Mouse (Mus musculus) limb, embryonic 11.5 days (tissue): ENCODE data around the gene Olfr694. TPM values are rescaled to one million over a fixed set of nuclear protein-coding genes. Genes with fewer than 3 reads are reported as not detected.
"Not testable (repeated sequence)": the region's sequence is repeated elsewhere in the genome, so short reads cannot be mapped to it uniquely, and the experiment has no call there.

Experiments
- ATAC-seq: fragments of 200-750 bp; cut with Nextera tagmentation; 2 replicates; pipeline ENCODE4 v1.8.0; 2017; ENCODE audit warnings: low read depth; ENCODE audit not compliant: insufficient number of reproducible peaks, low FRiP score, low TSS enrichment
- DNase-seq: peaks from one replicate; pipeline ENCODE4 v3.0.0-alpha.2; 2015; ENCODE audit warnings: low spot score
- H3K27ac ChIP-seq: fragments of 300-500 bp; sonication (generic); replicated peaks from 2 replicates; pipeline ENCODE4 v1.5.1; 2014; ENCODE audit warnings: low read depth, mild to moderate bottlenecking, low read length
- H3K27me3 ChIP-seq: fragments of 300-500 bp; sonication (generic); 2 replicates; pipeline ENCODE4 v1.6.1; 2014; ENCODE audit warnings: mild to moderate bottlenecking, low read length, mixed read lengths; ENCODE audit not compliant: control insufficient read depth, insufficient read depth
- H3K36me3 ChIP-seq: fragments of 300-500 bp; sonication (generic); 2 replicates; pipeline ENCODE4 v1.6.1; 2014; ENCODE audit warnings: mild to moderate bottlenecking, low read length, moderate library complexity, mixed read lengths; ENCODE audit not compliant: control insufficient read depth, insufficient read depth
- H3K4me1 ChIP-seq: fragments of 300-500 bp; sonication (generic); 2 replicates; pipeline ENCODE4 v1.6.1; 2014; ENCODE audit warnings: low read length, mixed read lengths; ENCODE audit not compliant: control insufficient read depth, insufficient read depth
- H3K4me2 ChIP-seq: fragments of 300-500 bp; sonication (generic); 2 replicates; pipeline ENCODE4 v1.6.1; 2014; ENCODE audit warnings: low read depth, mild to moderate bottlenecking, moderate library complexity; ENCODE audit not compliant: severe bottlenecking
- H3K4me3 ChIP-seq: fragments of 300-500 bp; sonication (generic); 2 replicates; pipeline ENCODE4 v1.5.1; 2014; ENCODE audit warnings: low read depth, low read length
- H3K9ac ChIP-seq: fragments of 300-500 bp; sonication (generic); 2 replicates; pipeline ENCODE4 v1.6.1; 2014; ENCODE audit warnings: mild to moderate bottlenecking, low read length
- H3K9me3 ChIP-seq: fragments of 300-500 bp; sonication (generic); 2 replicates; pipeline ENCODE4 v1.6.1; 2016; ENCODE audit warnings: low read length; ENCODE audit not compliant: control insufficient read depth
- WGBS: fragments of 180-500 bp; shearing (Covaris S2); extraction: QIAGEN DNeasy Blood & Tissue Kit; methylation state at CpG from one replicate; pipeline ENCODE4 v1.1.7; 2014; 5-methylcytosine and 5-hydroxymethylcytosine counted together
- polyA plus RNA-seq: library from polyadenylated mRNA; unstranded; fragments of >200 nt; fragmentation: Nextera tagmentation; extraction: Ambion mirVana; gene quantifications from 2 replicates; pipeline ENCODE4 v1.2.1, GENCODE M21; 2014

The Olfr694 gene
- polyA plus RNA-seq = not detected in 2 replicates

DNA sequence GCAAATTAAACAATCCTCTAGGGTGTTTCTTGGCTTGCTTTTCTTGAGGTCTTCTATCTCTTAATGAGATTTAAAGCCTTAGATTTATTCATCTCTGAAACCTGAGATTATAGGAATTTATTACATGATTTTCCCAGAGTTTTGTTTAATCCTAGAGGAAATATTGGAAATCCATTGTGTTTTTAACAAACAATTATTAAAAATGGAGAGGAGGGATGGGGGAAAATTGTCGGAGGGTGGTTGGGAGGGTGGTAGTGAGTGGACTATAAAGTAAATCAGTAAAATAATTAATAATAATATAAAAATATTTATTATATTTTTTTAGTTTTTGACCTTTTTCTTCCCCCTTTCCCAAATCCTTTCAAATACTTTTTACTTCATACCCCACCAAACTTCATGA, at the start of gene Olfr694:
TSS of gene Olfr694 (minus strand) at position 101 of the 400 bp plus-strand sequence.
- ATAC-seq = no peak
- no peak within 1 kb of the TSS for H3K9ac ChIP-seq
- no peak within 1 kb of the TSS for H3K27ac ChIP-seq
- no peak within 1 kb of the TSS for H3K4me2 ChIP-seq
- H3K27me3 ChIP-seq = no peaks in the 10 kb centered on the region
- H3K9me3 ChIP-seq = no peaks in the 10 kb centered on the region
- 95% methylated on average over 1 of the region's 1 CpGs for WGBS
- no peaks in the 10 kb centered on the region for H3K36me3 ChIP-seq
- no peaks in the 10 kb centered on the region for H3K4me1 ChIP-seq
- no peak within 1 kb of the TSS for H3K4me3 ChIP-seq
- no peak for DNase-seq

- Histone ChIP-seq H3K9me3 (no peaks in the 10 kb centered on the region), H3K4me2 (no peak overlapping the region)
- ATAC-seq = no peak
Observed at GRCm38 (mm10) chr7:106737028-106737427, 45.4 kb upstream of the Olfr694 start.

GRCm38 (mm10) chr7:106733717-106734116, 42.1 kb upstream of the Olfr694 start:
- Histone ChIP-seq H3K4me1 (no peaks in the 10 kb centered on the region), H3K27ac (no peak overlapping the region), H3K4me3 (no peak overlapping the region), H3K27me3 (no peaks in the 10 kb centered on the region), H3K9ac (no peak overlapping the region), H3K9me3 (no peaks in the 10 kb centered on the region), H3K4me2 (no peak overlapping the region), H3K36me3 (no peaks in the 10 kb centered on the region)
- ATAC-seq = no peak
- 32% methylated on average over 2 of the region's 2 CpGs for WGBS
- no peak for DNase-seq

More at GRCm38 (mm10) chr7:106737028-106737427, 45.4 kb upstream of the Olfr694 start:
- H3K9ac ChIP-seq = no peak overlapping the region
- no peaks in the 10 kb centered on the region for H3K36me3 ChIP-seq
- DNase-seq = no peak
- H3K4me3 ChIP-seq = no peak overlapping the region
- no peaks in the 10 kb centered on the region for H3K4me1 ChIP-seq
- H3K27me3 ChIP-seq = no peaks in the 10 kb centered on the region
- H3K27ac ChIP-seq = no peak overlapping the region

- not testable (repeated sequence) for H3K36me3 ChIP-seq, ATAC-seq, H3K4me2 ChIP-seq, H3K4me1 ChIP-seq, H3K9me3 ChIP-seq, H3K27ac ChIP-seq, H3K9ac ChIP-seq, H3K4me3 ChIP-seq, DNase-seq, H3K27me3 ChIP-seq
- 90% methylated on average over 2 of the region's 2 CpGs for WGBS
Observed at GRCm38 (mm10) chr7:106725654-106726053, 34.0 kb upstream of the Olfr694 start.

- no peak within 1 kb of the TSS for H3K9ac ChIP-seq
- no peak within 1 kb of the TSS for H3K4me3 ChIP-seq
- no peak for ATAC-seq
- no peaks in the 10 kb centered on the region for H3K9me3 ChIP-seq
- DNase-seq = no peak
- H3K4me1 ChIP-seq = no peaks in the 10 kb centered on the region
- H3K36me3 ChIP-seq = no peaks in the 10 kb centered on the region
- no peak within 1 kb of the TSS for H3K27ac ChIP-seq
- H3K27me3 ChIP-seq = no peaks in the 10 kb centered on the region
- no peak within 1 kb of the TSS for H3K4me2 ChIP-seq
Observed at GRCm38 (mm10) chr7:106716296-106716695, 24.7 kb upstream of the Olfr694 start, which contains the start of gene Olfr695. Olfr695 (minus strand) TSS chr7:106716396.

DNA sequence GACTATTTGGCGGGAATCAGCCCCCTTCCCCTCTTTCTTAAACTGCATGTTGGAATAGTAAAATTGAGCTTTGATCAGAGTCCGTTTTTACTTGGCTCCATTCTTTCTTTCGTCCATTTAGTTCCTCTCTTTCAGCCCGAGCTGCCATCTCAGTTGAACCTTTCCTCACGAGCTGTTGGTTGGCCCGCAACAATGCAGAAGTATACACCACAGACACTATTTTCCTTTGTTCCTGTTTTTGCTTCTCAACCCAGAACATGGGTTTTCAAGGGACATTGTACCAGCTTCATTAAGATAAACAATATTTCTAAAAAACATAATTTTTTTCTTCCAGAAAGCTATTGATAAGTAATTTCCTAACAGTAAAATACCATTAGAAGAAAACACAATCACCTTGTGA, 19.8 kb upstream of the Olfr694 start:
- ATAC-seq (no peak), DNase-seq (no peak)
- WGBS = 90% methylated on average over 6 of the region's 6 CpGs
- no peaks in the 10 kb centered on the region for H3K9me3 ChIP-seq
- H3K27ac ChIP-seq = no peak overlapping the region
- H3K4me3 ChIP-seq = no peak overlapping the region
- no peaks in the 10 kb centered on the region for H3K4me1 ChIP-seq
- H3K9ac ChIP-seq = no peak overlapping the region
- no peaks in the 10 kb centered on the region for H3K36me3 ChIP-seq
- no peaks in the 10 kb centered on the region for H3K27me3 ChIP-seq
- H3K4me2 ChIP-seq = no peak overlapping the region

- H3K4me3 ChIP-seq, H3K9me3 ChIP-seq, H3K27ac ChIP-seq, H3K4me2 ChIP-seq, ATAC-seq, H3K9ac ChIP-seq, H3K36me3 ChIP-seq, DNase-seq, H3K27me3 ChIP-seq, H3K4me1 ChIP-seq: not testable (repeated sequence)
- 92% methylated on average over 10 of the region's 10 CpGs for WGBS
Observed at GRCm38 (mm10) chr7:106707705-106708104, 16.1 kb upstream of the Olfr694 start.

GRCm38 (mm10) chr7:106696891-106697290, 5.3 kb upstream of the Olfr694 start:
- no peak overlapping the region for H3K27ac ChIP-seq
- H3K4me1 ChIP-seq = no peaks in the 10 kb centered on the region
- no peak overlapping the region for H3K4me2 ChIP-seq
- H3K4me3 ChIP-seq = no peak overlapping the region
- H3K36me3 ChIP-seq = no peaks in the 10 kb centered on the region
- H3K9me3 ChIP-seq = no peaks in the 10 kb centered on the region
- DNase-seq = no peak
- WGBS = 83% methylated on average over 1 of the region's 1 CpGs
- no peak overlapping the region for H3K9ac ChIP-seq
- ATAC-seq = no peak
- H3K27me3 ChIP-seq = no peaks in the 10 kb centered on the region

GRCm38 (mm10) chr7:106692976-106693375, 1.4 kb upstream of the Olfr694 start:
- ATAC-seq = no peak
- DNase-seq = no peak
- H3K27me3 ChIP-seq = no peaks in the 10 kb centered on the region
- H3K4me1 ChIP-seq = no peaks in the 10 kb centered on the region
- H3K9me3 ChIP-seq = no peaks in the 10 kb centered on the region
- WGBS = 82% methylated on average over 3 of the region's 3 CpGs
- no peak overlapping the region for H3K4me3 ChIP-seq
- no peaks in the 10 kb centered on the region for H3K36me3 ChIP-seq
- no peak overlapping the region for H3K27ac ChIP-seq
- no peak overlapping the region for H3K4me2 ChIP-seq
- no peak overlapping the region for H3K9ac ChIP-seq
